Mouse (Mus musculus) monocyte, adult 5-6 weeks (primary cell): ENCODE data around the gene Med4. TPM values are rescaled to one million over a fixed set of nuclear protein-coding genes. Genes with fewer than 3 reads are reported as not detected.

Experiments
- ATAC-seq: fragments of 153-309, 156-312 bp; replicated peaks from 2 replicates; pipeline ENCODE4 v1.8.0; 2017; ENCODE audit warnings: mild to moderate bottlenecking; ENCODE audit not compliant: low TSS enrichment, insufficient number of reproducible peaks, severe bottlenecking, poor library complexity, low FRiP score
- total RNA-seq: library from RNA; stranded (forward); fragments of 200-1000, 200-491, 200-594 nt; gene quantifications from 3 replicates; pipeline ENCODE4 v1.2.3, GENCODE M21; 2017

Gene Med4
- total RNA-seq, 1 experiment from 2014 or later: 85.4 TPM

DNA sequence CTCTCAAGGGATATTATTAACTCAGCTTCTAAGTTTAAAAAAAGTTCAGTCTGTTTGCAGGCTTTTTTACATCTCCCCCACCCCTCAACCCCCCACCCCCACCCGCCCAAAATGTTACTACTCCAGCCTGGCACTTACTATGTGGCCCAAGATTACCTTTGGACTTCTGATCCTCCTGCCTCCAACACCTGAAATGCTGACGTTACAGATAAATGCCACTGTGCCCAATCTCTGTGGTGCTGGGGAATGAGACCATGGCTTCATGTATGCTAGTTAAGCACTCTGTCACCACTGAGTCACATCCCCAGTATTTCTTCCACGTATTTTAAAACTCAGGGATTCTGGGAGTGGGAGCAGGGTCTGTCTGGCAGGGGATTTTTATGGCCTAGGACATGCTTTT is 40.5 kb downstream of the Med4 start:
- ATAC-seq: no peak

GRCm38 (mm10) chr14:73550732-73551131 is 40.9 kb downstream of the Med4 start:
- ATAC-seq: no peak

DNA sequence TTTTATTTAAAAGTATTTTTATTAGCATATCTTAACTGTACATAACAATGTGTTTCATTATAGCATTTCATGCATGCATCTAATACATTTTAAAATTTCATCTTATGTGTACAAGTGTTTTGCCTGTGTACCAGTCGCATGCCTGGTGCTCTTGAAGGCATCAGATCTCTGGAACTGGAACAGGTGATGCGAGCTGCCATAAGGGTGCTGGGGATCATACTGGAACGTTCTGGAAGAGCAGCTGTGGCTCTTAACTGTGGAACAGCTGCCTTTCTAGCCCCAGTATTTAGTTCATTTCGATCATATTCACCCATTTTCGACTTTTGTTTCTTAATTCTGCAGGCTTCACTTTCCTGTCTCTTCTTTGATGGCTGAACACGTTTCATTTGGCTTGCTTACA is 41.3 kb downstream of the Med4 start:
- no peak for ATAC-seq

- ATAC-seq: peak; percentile 88
These were observed 42.7 kb downstream of the Med4 start for GRCm38 (mm10) chr14:73552341-73553121.

DNA sequence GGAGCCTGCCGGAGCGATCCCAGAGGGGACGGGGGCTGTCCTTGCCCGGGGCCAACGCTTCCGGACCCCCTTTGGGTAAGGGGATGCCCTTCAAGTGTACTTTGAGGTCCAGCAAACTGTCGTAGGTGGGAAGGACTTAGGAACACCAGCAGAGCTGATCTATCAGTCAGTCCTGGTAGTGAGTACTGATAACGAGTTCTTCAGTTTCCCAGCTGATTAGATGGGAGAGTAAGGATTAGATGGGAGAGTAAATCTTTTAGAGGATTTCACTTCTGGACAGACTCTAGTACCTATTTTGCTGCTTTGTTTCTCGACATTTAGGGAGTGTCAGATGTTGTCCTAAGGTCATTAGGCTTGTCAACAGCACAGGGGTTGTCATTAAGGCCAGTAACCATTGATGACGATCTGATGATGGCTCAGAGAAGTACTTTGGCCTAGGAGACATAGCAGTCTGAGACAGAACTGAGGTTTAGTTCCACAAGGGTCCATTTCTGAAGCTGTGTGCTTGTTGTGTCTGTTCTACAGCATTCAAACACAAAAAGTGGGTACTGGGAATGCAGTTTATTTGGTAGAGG is 43.4 kb downstream of the Med4 start:
- ATAC-seq: no peak

Other genes with a start within 250 kb of the Med4 start
- gene Rb1, start 184.2 kb upstream of the Med4 start, total RNA-seq: 82.3 to 133 TPM (median 104 TPM) in 3 replicates
- gene Itm2b, start 124.7 kb upstream of the Med4 start, total RNA-seq: 1,022 to 1,179 TPM (median 1,153 TPM) in 3 replicates
- 79.3 to 102 TPM (median 99.6 TPM) in 3 replicates for gene Sucla2, start 15.3 kb downstream of the Med4 start, total RNA-seq
- 4.9 to 9.1 TPM (median 8.5 TPM) in 3 replicates for gene Nudt15, start 38.2 kb downstream of the Med4 start, total RNA-seq
- gene Gm21750, start 151.2 kb downstream of the Med4 start, total RNA-seq: 0.85 TPM in 1 of 3 replicates, not detected in the others